ENCODE assay signal across 9 mouse cellular contexts in genomic region chr4:44577293-44577692, GRCm38 (mm10).
DNase-seq lines count a peak whose midpoint lies in the region; ATAC-seq lines count a peak whose summit lies in the region.
"Had no signal": no experiment of that assay in that cellular context is flagged by ENCODE, and none has a peak within 500 bp of the region (broad histone marks: within the 10 kb centered on the region; RNA-seq: fewer than 3 reads in every experiment).

No protein-coding gene starts in this region.

- H3K4me1 ChIP-seq in hindbrain, embryonic 10.5 days (replicated peaks) = peaks cover 19% of the 10 kb centered on the region; the same call in 1 of the 2 replicates
- no peaks in the 10 kb centered on the region for H3K4me1 ChIP-seq in hindbrain, embryonic 16.5 days (ENCODE audit: control insufficient read depth, insufficient read depth, low read depth, low read length)
- H3K4me1 ChIP-seq: embryonic facial prominence, embryonic 12.5 days had no signal

- H3K27me3 ChIP-seq in hindbrain, embryonic 10.5 days (ENCODE audit: insufficient read depth, poor library complexity, severe bottlenecking) = peaks cover 8% of the 10 kb centered on the region; the same call in 1 of the 2 replicates
- no peaks in the 10 kb centered on the region for H3K27me3 ChIP-seq in hindbrain, embryonic 16.5 days (replicated peaks; ENCODE audit: control insufficient read depth, insufficient read depth, low read length)

- ATAC-seq in hindbrain, embryonic 16.5 days = no peak
- ATAC-seq in erythroid progenitor cell, adult 5-6 weeks (replicated peaks; ENCODE audit: low FRiP score, poor library complexity, severe bottlenecking) = no peak

- H3K36me3 ChIP-seq in hindbrain, embryonic 10.5 days = no peaks in the 10 kb centered on the region
- H3K36me3 ChIP-seq in hindbrain, embryonic 16.5 days (ENCODE audit: control insufficient read depth, insufficient read depth, low read length) = no peaks in the 10 kb centered on the region
- H3K36me3 ChIP-seq: embryonic facial prominence, embryonic 12.5 days had no signal

- no peaks in the 10 kb centered on the region for H3K9me3 ChIP-seq in hindbrain, embryonic 10.5 days
- no peaks in the 10 kb centered on the region for H3K9me3 ChIP-seq in hindbrain, embryonic 16.5 days (ENCODE audit: control insufficient read depth, low read length)
- H3K9me3 ChIP-seq: embryonic facial prominence, embryonic 12.5 days had no signal

- WGBS in hindbrain, embryonic 10.5 days = 48% methylated on average over 5 of the region's 5 CpGs
- WGBS in hindbrain, embryonic 16.5 days = 55% methylated on average over 5 of the region's 5 CpGs

- peak; percentile 67 for DNase-seq in hindbrain, embryonic 10.5 days (ENCODE audit: low spot score)
- peak; percentile 55 for DNase-seq in A20 (ENCODE audit: low read depth, low spot score)
- DNase-seq in MN1 (ENCODE audit: low spot score) = peak; percentile 31
- DNase-seq in cerebellum, postnatal 4 days (ENCODE audit: low spot score in 2 of 2) = peak; percentile 49 to 74
- DNase-seq in kidney, postnatal 4 days = peak; percentile 81 to 83
- peak; percentile 81 for DNase-seq in retina, embryonic 14.5 days (ENCODE audit: low spot score)

- no peak overlapping the region for H3K4me2 ChIP-seq in hindbrain, embryonic 16.5 days (ENCODE audit: low read length)
- H3K4me2 ChIP-seq: embryonic facial prominence, embryonic 12.5 days had no signal

- no peak overlapping the region for H3K27ac ChIP-seq in hindbrain, embryonic 10.5 days
- no peak overlapping the region for H3K27ac ChIP-seq in hindbrain, embryonic 16.5 days (ENCODE audit: low read depth, low read length)
- H3K27ac ChIP-seq: embryonic facial prominence, embryonic 12.5 days had no signal

- H3K9ac ChIP-seq in hindbrain, embryonic 16.5 days (ENCODE audit: low read depth, low read length) = no peak overlapping the region
- H3K9ac ChIP-seq: embryonic facial prominence, embryonic 12.5 days had no signal

- no peak overlapping the region for H3K4me3 ChIP-seq in hindbrain, embryonic 10.5 days
- no peak overlapping the region for H3K4me3 ChIP-seq in hindbrain, embryonic 16.5 days (ENCODE audit: low read length)
- H3K4me3 ChIP-seq: embryonic facial prominence, embryonic 12.5 days had no signal

Comparison
In these comparisons a context has a peak if more than half of its experiments do, and no peak if none do; other contexts are left out.
1. DNase-seq: peak in every context shown above with its lines; median percentile 82 in kidney, postnatal 4 days; 81 in retina, embryonic 14.5 days; 67 in hindbrain, embryonic 10.5 days; 62 in cerebellum, postnatal 4 days; 55 in A20; 31 in MN1.